Mouse (Mus musculus) forebrain, embryonic 11.5 days (tissue): ENCODE results near the gene Slc5a11. TPM values are rescaled to one million over a fixed set of nuclear protein-coding genes. Genes with fewer than 3 reads are reported as not detected.

Experiments used
- ATAC-seq: fragments of 200-750 bp; cut with Nextera tagmentation; replicated peaks from 2 replicates; pipeline ENCODE4 v1.8.0; 2017; ENCODE audit warnings: moderate TSS enrichment; ENCODE audit not compliant: low FRiP score
- DNase-seq: peaks from one replicate; pipeline ENCODE4 v3.0.0-alpha.2; 2017; ENCODE audit warnings: low spot score
- H3K27ac ChIP-seq: fragments of 300-500 bp; sonication (generic); 2 replicates; pipeline ENCODE4 v1.5.1; 2014; ENCODE audit warnings: low read depth, low read length
- H3K27me3 ChIP-seq: fragments of 300-500 bp; sonication (generic); 2 replicates; pipeline ENCODE4 v1.6.1; 2014; ENCODE audit warnings: mild to moderate bottlenecking, low read length, mixed read lengths; ENCODE audit not compliant: control insufficient read depth, insufficient read depth
- H3K36me3 ChIP-seq: fragments of 300-500 bp; sonication (generic); 2 replicates; pipeline ENCODE4 v1.6.1; 2014; ENCODE audit warnings: mild to moderate bottlenecking, low read length, moderate library complexity, mixed read lengths; ENCODE audit not compliant: control insufficient read depth, insufficient read depth
- H3K4me1 ChIP-seq: fragments of 300-500 bp; sonication (generic); replicated peaks from 2 replicates; pipeline ENCODE4 v1.6.1; 2014; ENCODE audit warnings: low read length, mixed read lengths; ENCODE audit not compliant: control insufficient read depth, insufficient read depth
- H3K4me2 ChIP-seq: fragments of 300-500 bp; sonication (generic); 2 replicates; pipeline ENCODE4 v1.6.1; 2014; ENCODE audit warnings: low read depth, mild to moderate bottlenecking, low read length, moderate library complexity, mixed read lengths; ENCODE audit not compliant: severe bottlenecking
- H3K4me3 ChIP-seq: fragments of 300-500 bp; sonication (generic); 2 replicates; pipeline ENCODE4 v1.5.1; 2014; ENCODE audit warnings: low read depth, low read length
- H3K9ac ChIP-seq: fragments of 300-500 bp; sonication (generic); 2 replicates; pipeline ENCODE4 v1.6.1; 2014; ENCODE audit warnings: low read length
- H3K9me3 ChIP-seq: fragments of 300-500 bp; sonication (generic); 2 replicates; pipeline ENCODE4 v1.6.1; 2016; ENCODE audit warnings: low read length, mixed read lengths; ENCODE audit not compliant: control insufficient read depth
- WGBS: fragments of 180-500 bp; shearing (Covaris S2); extraction: QIAGEN DNeasy Blood & Tissue Kit; methylation state at CpG from one replicate; pipeline ENCODE4 v1.1.7; 2014; 5-methylcytosine and 5-hydroxymethylcytosine counted together
- polyA plus RNA-seq: library from polyadenylated mRNA; unstranded; fragments of >200 nt; fragmentation: Nextera tagmentation; extraction: Ambion mirVana; gene quantifications from 2 replicates; pipeline ENCODE4 v1.2.1, GENCODE M21; 2014

Gene Slc5a11
- polyA plus RNA-seq, 1 experiment from 2014 or later, result not detected

- Histone ChIP-seq H3K4me1 (no peaks in the 10 kb centered on the region), H3K4me2 (no peak overlapping the region), H3K4me3 (no peak overlapping the region), H3K9me3 (no peaks in the 10 kb centered on the region), H3K9ac (no peak overlapping the region), H3K36me3 (no peaks in the 10 kb centered on the region; the same call in 1 of the 2 replicates), H3K27me3 (no peaks in the 10 kb centered on the region), H3K27ac (no peak overlapping the region)
- 92% methylated on average over 15 of the region's 15 CpGs for WGBS
- DNase-seq, result no peak
- ATAC-seq, result no peak
Measured at GRCm38 (mm10) chr7:123199656-123200206, 14.8 kb upstream of the Slc5a11 start.

GRCm38 (mm10) chr7:123200722-123201121, 13.9 kb upstream of the Slc5a11 start:
- Histone ChIP-seq H3K36me3 (no peaks in the 10 kb centered on the region), H3K9ac (no peak overlapping the region), H3K4me1 (no peaks in the 10 kb centered on the region), H3K27ac (no peak overlapping the region), H3K4me2 (no peak overlapping the region), H3K27me3 (no peaks in the 10 kb centered on the region), H3K9me3 (no peaks in the 10 kb centered on the region), H3K4me3 (no peak overlapping the region)
- no peak for ATAC-seq
- DNase-seq, result no peak
- 82% methylated on average over 9 of the region's 9 CpGs for WGBS

- WGBS, result 37% methylated on average over 14 of the region's 14 CpGs
- no peaks in the 10 kb centered on the region for H3K9me3 ChIP-seq
- no peak overlapping the region for H3K4me3 ChIP-seq
- ATAC-seq (no peak; the same call in 1 of the 2 replicates), DNase-seq (peak; percentile 71)
- no peak overlapping the region for H3K4me2 ChIP-seq
- no peak overlapping the region for H3K27ac ChIP-seq
- no peaks in the 10 kb centered on the region for H3K4me1 ChIP-seq
- H3K9ac ChIP-seq, result no peak overlapping the region
- no peaks in the 10 kb centered on the region for H3K27me3 ChIP-seq
- H3K36me3 ChIP-seq, result no peaks in the 10 kb centered on the region
Measured at GRCm38 (mm10) chr7:123205261-123205660, 9.3 kb upstream of the Slc5a11 start.

GRCm38 (mm10) chr7:123207561-123207960, 7.0 kb upstream of the Slc5a11 start:
- DNase-seq (peak; percentile 36), ATAC-seq (no peak)
- 80% methylated on average over 6 of the region's 6 CpGs for WGBS
- Histone ChIP-seq H3K27me3 (no peaks in the 10 kb centered on the region), H3K4me3 (no peak overlapping the region), H3K36me3 (no peaks in the 10 kb centered on the region), H3K4me1 (no peaks in the 10 kb centered on the region), H3K4me2 (no peak overlapping the region), H3K27ac (no peak overlapping the region), H3K9me3 (no peaks in the 10 kb centered on the region), H3K9ac (no peak overlapping the region)

GRCm38 (mm10) chr7:123209864-123210263, 4.7 kb upstream of the Slc5a11 start:
- Histone ChIP-seq H3K4me2 (no peak overlapping the region), H3K27me3 (no peaks in the 10 kb centered on the region), H3K4me1 (0 out of 2 replicates have a peak, but pooled peaks cover 1% of the 10 kb centered on the region), H3K9me3 (no peaks in the 10 kb centered on the region), H3K9ac (no peak overlapping the region), H3K4me3 (no peak overlapping the region), H3K36me3 (no peaks in the 10 kb centered on the region), H3K27ac (no peak overlapping the region)
- ATAC-seq, result no peak
- peak; percentile 43 for DNase-seq
- WGBS, result 82% methylated on average over 9 of the region's 9 CpGs

- no peaks in the 10 kb centered on the region for H3K36me3 ChIP-seq
- no peak for ATAC-seq
- 56% methylated on average over 5 of the region's 5 CpGs for WGBS
- no peak overlapping the region for H3K4me2 ChIP-seq
- H3K4me3 ChIP-seq, result no peak overlapping the region
- DNase-seq, result peak; percentile 19
- H3K9ac ChIP-seq, result no peak overlapping the region
- no peaks in the 10 kb centered on the region for H3K9me3 ChIP-seq
- H3K4me1 ChIP-seq, result 0 out of 2 replicates have a peak, but pooled peaks cover 1% of the 10 kb centered on the region
- H3K27me3 ChIP-seq, result no peaks in the 10 kb centered on the region
- no peak overlapping the region for H3K27ac ChIP-seq
Measured at GRCm38 (mm10) chr7:123211461-123211860, 3.1 kb upstream of the Slc5a11 start.

GRCm38 (mm10) chr7:123212316-123212715, 2.3 kb upstream of the Slc5a11 start:
- DNase-seq (peak; percentile 42), ATAC-seq (no peak)
- Histone ChIP-seq H3K4me1 (0 out of 2 replicates have a peak, but pooled peaks cover 1% of the 10 kb centered on the region), H3K9me3 (no peaks in the 10 kb centered on the region), H3K4me3 (no peak overlapping the region), H3K36me3 (no peaks in the 10 kb centered on the region), H3K27me3 (no peaks in the 10 kb centered on the region), H3K4me2 (no peak overlapping the region), H3K9ac (no peak overlapping the region), H3K27ac (no peak overlapping the region)
- WGBS, result 80% methylated on average over 5 of the region's 5 CpGs

- Histone ChIP-seq H3K36me3 (no peaks in the 10 kb centered on the region), H3K27ac (no peak overlapping the region), H3K4me1 (0 out of 2 replicates have a peak, but pooled peaks cover 6% of the 10 kb centered on the region), H3K9me3 (no peaks in the 10 kb centered on the region), H3K27me3 (no peaks in the 10 kb centered on the region), H3K4me2 (no peak overlapping the region), H3K9ac (no peak overlapping the region), H3K4me3 (no peak overlapping the region)
- DNase-seq (peak; percentile 28), ATAC-seq (no peak)
- 74% methylated on average over 2 of the region's 2 CpGs for WGBS
Measured at GRCm38 (mm10) chr7:123215138-123215537, 558 bp downstream of the Slc5a11 start.
